Mouse (Mus musculus) liver, postnatal 0 days (tissue): ENCODE results near the gene Tmem254b.
"Not testable (repeated sequence)": the region's sequence is repeated elsewhere in the genome, so short reads cannot be mapped to it uniquely, and the experiment has no call there.

Experiments
- CTCF ChIP-seq: sonication (generic); IDR thresholded peaks from 2 replicates; pipeline ENCODE4 v1.5.1; 2016; ENCODE audit warnings: antibody characterized with exemption, low read depth
- EP300 ChIP-seq: IDR thresholded peaks from 2 replicates; pipeline ENCODE4 v1.6.1; 2016; ENCODE audit warnings: antibody characterized with exemption, low read depth, mild to moderate bottlenecking

DNA sequence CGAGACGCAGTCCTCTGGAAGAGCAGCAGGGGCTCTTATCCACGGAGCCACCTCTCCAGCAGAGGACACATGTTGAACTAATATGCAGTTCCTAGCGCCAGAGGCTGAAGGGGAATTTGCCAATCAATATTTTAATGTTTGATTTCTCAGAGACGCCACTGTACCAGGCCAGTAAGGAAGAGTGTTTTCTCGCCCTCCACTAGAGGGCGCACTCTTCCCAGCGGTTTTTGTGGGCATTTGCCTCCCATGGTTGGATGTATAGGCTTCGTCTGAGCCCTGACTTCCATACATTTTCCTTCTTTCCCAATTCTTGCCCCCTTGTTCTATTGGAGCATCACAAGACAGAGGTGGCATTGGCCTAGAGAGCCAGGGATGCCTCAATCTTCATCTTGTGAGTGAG lies 20.2 kb downstream of the Tmem254b start:
- TF ChIP-seq CTCF, EP300: not testable (repeated sequence)
